Mouse (Mus musculus): ENCODE measurements around the gene Hist2h3c2.
"Not testable (repeated sequence)": the region's sequence is repeated elsewhere in the genome, so short reads cannot be mapped to it uniquely, and the experiment has no call there.

The Hist2h3c2 gene

GRCm38 (mm10) chr3:96235836-96236235 is 3.1 kb downstream of the Hist2h3c2 start:
- DNase-seq (ENCODE audit: low read depth), result no peak

DNA sequence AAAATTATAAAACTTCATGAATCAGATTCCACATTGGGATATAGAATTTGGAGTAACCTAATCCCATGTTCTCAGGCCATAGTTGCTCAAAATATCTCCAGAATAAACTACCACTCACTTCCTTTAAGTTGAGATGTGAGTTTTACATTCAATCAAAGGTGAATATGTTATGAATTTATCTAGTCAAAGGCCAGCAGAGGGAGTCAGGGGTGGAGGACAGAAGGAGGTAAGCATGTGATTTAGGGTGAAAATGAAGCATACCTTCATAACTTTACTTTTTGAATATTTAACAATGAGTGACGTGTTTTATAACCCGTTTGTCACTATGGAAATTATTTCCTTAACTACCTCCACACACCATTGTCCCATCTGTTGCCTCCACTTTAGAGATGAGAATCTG is 4.0 kb downstream of the Hist2h3c2 start:
- no peak for DNase-seq (ENCODE audit: low read depth)

GRCm38 (mm10) chr3:96231758-96232120 is 7.2 kb downstream of the Hist2h3c2 start:
- no peak for DNase-seq (ENCODE audit: low read depth)

DNA sequence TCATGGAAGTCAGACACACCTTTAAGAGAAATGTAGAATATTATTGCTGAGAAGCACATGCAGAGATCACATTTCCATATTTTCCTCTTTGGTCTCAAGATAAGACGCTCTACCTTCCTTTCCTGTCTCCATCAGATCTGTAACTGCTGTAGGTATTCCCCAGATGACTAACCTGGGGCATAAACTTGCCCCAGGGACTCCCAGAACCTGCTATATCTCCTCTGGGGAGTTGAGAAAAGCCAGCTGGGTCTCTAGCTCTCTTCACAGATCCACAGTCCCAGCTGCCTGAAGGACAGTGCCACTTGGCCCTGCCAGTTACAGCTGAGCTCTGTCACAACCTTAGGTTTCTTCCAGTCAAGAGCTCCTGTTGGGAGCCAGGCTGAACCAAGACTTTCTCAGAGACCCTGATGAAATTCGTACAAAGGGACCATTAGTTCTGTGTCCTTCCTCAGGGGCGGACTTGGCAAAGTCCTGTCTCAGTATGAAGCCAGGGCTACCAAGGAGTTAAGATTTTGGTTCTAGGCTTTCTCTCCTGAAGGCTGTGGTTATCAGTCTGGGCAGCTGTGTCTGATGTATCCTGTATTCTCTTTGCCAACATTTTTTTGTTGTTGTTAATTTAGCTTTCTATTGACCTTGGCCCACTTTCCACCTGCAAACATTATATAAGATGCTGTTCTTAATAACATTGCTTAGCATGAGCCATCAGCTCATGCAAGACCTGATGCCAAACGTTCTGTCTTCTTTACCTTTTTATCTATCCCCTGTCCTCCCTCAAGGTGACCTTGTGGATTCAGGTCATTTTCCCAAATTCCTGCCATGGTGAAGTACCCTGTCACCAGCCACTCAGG is 7.8 kb downstream of the Hist2h3c2 start:
- DNase-seq (ENCODE audit: low read depth), result no peak

DNA sequence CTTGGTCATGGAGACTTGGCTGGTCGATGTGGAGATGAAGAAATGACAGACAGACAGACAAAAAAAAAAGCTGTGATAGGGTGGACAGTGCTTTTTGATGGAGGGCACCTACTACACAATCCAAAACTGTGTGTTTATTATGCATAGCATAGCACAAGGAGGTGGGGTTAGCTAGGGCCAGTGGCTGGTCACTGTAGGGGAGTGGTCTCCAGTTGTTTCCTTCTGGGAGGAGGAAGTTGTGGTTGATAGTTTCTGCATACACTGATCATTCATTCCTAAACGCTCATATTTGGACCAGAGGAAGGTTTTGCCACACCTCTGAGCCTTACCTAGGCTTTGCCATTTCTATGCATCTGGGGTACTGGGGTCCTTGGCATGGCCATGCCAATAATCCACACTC is 8.5 kb downstream of the Hist2h3c2 start:
- no peak for DNase-seq (ENCODE audit: low read depth)

DNA sequence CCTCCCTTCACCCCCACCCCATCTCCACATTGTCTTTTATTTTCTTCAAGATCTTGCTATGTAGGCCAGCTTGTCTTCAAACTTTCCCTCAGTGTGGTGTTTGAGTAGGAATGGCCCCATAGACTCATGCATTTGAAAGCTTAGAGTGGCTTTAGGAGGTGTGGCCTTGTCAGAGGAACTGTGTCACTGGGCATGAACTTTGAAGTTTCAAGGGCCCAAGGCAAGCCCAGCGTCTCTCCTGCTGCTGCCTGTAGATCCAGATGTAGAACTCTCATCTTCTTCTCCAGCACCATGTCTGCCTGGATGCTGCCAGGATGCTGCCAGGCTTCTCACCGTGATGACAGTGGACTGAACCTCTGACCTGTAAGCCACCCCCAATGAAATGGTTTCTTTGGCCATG is 10.1 kb downstream of the Hist2h3c2 start:
- DNase-seq (ENCODE audit: low read depth), result no peak

GRCm38 (mm10) chr3:96226695-96227648 is 12.0 kb downstream of the Hist2h3c2 start:
- DNase-seq (ENCODE audit: low read depth), result peak; percentile 23

DNA sequence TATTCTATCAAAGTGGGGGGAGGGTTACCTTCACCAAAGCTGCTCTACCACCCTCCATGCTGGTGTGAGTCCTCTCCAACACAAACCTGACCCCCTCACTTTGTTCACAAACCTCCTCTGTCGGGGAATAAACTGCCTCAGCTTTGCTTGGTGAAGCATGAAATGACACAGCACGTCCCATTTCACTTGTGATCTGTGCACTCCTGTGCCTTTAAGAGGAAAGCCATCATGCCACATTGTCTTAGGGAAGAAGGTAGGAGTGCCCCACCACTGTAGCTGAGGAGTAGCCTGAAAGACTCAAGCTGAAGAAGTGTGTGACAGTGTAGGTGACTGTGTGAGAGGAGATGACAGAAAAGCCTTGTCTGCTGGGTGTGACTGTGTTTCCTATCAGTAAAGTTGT is 13.5 kb downstream of the Hist2h3c2 start:
- DNase-seq (ENCODE audit: low read depth), result no peak

GRCm38 (mm10) chr3:96222774-96223173 is 16.2 kb downstream of the Hist2h3c2 start:
- no peak for DNase-seq (ENCODE audit: low read depth)

GRCm38 (mm10) chr3:96221640-96222038 is 17.3 kb downstream of the Hist2h3c2 start:
- no peak for DNase-seq (ENCODE audit: low read depth)

- peak; percentile 85 for DNase-seq (ENCODE audit: low read depth)
Observed at GRCm38 (mm10) chr3:96220765-96221639, 17.9 kb downstream of the Hist2h3c2 start, which contains the start of the genes Hist2h2ac and Hist2h2be. Hist2h2ac (minus strand) TSS chr3:96220880. Hist2h2be (plus strand) TSS chr3:96221119.

DNA sequence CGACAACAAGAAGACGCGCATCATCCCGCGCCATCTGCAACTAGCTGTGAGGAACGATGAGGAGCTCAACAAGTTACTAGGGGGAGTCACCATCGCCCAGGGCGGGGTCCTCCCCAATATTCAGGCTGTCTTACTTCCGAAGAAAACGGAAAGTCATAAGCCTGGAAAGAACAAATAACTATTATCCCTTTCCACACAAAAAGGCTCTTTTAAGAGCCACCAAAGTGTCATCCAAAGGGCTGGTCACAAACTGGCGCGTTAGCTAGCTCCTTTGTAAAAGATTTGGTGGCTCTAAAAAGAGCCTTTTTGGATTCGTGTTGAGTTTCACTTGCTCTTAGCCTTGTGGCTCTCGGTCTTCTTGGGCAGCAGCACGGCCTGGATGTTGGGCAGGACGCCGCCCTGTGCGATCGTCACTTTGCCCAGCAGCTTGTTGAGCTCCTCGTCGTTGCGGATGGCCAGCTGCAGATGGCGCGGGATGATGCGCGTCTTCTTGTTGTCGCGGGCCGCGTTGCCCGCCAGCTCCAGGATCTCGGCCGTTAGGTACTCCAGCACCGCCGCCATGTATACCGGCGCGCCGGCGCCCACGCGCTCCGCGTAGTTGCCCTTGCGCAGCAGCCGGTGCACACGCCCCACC is 18.7 kb downstream of the Hist2h3c2 start:
- not testable (repeated sequence) for DNase-seq (ENCODE audit: low read depth)

DNA sequence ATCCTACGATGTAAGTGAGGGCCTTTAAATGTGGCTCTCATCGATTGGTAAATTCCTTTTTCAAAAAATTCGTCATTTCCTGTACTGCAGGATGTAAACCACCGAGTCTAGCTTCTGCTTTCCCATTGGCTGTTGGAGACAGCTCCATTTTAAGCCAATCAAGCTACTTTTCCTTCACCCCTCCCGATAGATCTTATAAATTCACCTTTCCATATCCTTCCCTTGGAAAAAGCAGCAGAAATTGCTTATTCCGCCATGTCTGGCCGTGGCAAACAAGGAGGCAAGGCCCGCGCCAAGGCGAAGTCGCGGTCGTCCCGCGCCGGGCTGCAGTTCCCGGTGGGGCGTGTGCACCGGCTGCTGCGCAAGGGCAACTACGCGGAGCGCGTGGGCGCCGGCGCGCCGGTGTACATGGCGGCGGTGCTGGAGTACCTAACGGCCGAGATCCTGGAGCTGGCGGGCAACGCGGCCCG is 19.2 kb downstream of the Hist2h3c2 start, which contains the start of the genes Bola1 and Hist2h2ab:
Gene Bola1 (minus strand): TSS at position 49 of the 470 bp plus-strand sequence.
Gene Hist2h2ab (plus strand): TSS at position 205 of the 470 bp plus-strand sequence.
- peak; percentile 74 for DNase-seq (ENCODE audit: low read depth)

GRCm38 (mm10) chr3:96219191-96219641 is 19.7 kb downstream of the Hist2h3c2 start:
- DNase-seq (ENCODE audit: low read depth), result no peak

DNA sequence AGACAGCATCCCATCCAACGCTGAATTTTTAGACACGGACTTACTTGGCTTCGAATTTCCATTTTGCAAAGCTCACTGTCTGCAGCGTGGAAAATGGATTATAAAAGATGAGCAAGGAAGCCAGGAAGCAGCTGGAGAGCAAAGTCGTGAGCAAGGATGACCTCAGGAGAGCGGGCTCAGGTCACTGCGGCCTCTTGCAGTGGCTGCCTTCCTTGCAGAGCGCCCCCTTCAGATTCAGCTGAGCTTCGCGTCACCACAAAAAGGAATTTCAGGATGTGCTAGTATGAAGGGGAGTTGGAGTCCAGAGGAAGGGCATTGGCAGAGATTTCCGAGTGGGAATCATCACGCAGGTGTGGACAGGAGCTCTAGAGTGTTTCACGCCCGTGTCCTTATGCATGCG is 29.7 kb downstream of the Hist2h3c2 start:
- DNase-seq (ENCODE audit: low read depth), result no peak

DNA sequence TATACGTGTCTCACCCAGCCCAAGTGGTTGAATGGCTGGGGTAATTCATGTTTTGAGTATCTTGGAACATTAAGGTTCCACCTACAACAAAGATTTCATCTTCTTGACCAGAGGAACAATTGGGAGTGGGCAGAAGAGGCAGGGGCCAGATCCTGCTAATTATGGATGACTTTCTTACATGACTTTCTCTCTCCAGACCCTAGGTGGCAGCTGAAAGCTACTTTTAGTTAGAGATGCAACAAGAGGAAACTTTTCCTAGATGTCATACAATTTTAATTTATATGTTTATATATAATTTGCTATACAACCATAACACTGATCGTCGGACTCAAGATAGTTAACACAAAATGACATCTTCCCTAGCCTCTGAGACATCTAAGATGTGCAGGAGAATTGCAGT is 31.1 kb downstream of the Hist2h3c2 start:
- no peak for DNase-seq (ENCODE audit: low read depth)

DNA sequence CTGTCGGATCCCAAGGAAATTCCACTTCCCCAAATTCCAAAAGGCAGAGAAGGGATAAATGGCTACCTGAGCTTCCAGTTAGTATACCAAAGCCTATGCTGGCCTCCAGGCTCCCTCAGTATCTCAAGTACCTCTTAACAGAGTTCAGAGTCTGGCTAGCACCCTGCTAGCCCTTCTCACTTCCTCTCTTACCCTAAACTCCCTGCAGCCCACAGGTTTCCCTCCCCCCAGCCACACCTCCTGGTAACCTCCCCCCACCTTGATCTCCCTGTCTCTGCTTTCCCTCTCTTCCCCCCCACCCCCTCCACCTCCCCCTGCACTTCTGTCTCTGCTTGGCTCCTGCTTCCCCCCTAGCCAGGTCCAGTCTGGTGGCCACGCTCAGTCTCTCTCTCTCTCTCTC is 39.2 kb downstream of the Hist2h3c2 start:
- DNase-seq (ENCODE audit: low read depth), result no peak

- DNase-seq (ENCODE audit: low read depth), result not testable (repeated sequence)
Observed at GRCm38 (mm10) chr3:96198601-96199251, 40.2 kb downstream of the Hist2h3c2 start.

DNA sequence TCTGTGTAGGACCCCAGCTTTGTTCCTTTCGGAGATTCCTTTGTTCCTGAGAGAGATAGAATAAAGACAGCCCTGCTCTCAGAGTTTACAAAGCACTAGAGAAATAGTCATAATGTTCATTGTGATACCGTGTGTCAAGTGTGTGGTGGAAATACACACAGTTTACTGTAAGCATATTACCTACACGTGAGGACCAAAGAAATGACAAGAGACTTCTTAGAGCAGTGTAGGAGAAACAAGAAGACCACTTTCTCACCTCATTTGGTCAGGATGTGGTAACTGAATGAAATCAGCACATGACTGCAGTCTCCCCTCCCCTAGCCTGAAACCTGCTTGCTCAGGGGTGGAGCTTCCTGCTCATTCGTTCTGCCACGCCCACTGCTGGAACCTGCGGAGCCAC is 40.7 kb downstream of the Hist2h3c2 start:
- DNase-seq (ENCODE audit: low read depth), result no peak

DNA sequence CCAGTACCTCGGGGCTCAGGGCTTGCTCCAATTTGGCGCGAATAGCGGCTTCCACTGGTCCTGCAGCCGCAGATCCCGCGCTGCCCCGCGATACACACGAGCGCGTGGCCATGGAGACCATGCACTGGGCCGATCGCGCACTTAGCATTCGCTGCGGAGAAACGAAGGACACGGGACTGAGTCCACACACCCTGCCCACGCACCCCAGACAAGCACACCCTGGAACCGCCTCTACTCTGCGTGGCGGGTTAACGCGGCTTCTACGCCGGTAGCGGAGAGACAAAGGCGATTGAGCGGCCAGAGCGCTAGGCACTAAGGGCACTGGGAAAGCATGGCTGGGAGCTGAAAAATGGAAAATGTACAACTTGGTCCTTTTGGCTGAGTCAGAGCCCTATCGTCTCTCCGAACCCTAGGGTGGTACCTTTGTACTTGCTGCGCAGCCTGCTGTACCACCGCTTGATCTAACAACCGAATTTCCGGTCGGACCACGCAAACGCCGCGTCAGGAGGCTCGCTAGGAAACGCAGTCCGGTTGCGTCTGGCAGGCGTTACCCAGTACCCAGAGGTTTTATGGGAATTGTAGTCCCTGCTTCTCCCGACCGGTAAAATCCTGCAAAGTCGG is 41.7 kb downstream of the Hist2h3c2 start:
- peak; percentile 75 for DNase-seq (ENCODE audit: low read depth)

All from fibroblast of lung, adult 2 months (primary cell).